Mouse (Mus musculus): ENCODE results near the gene Mvb12b. TPM values are rescaled to one million over a fixed set of nuclear protein-coding genes. Genes with fewer than 3 reads are reported as not detected.

The Mvb12b gene
- polyA plus RNA-seq, 1 experiment from 2014 or later, result 28.8 TPM

DNA sequence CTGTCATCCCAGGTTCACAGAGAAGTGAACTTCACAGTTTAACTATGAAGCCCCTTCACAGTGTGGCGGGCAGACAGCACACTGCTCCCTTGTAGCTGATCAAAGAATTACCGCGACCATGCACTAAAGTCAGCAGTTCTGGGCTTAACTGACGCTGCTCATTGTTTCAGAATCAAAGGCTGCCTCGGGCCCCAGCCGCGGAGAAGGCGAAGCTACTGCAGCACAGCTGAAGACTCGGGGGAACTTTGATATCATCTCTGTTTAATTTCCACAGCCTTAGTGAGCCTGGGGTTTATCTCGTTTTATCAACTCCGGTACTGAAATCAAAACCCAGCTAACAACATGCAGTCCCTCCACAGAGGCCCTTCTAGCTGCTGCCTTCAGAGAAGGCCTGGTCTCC is 9.3 kb downstream of the Mvb12b start:
- Histone ChIP-seq H3K4me3 (no peak overlapping the region), H3K36me3 (peaks cover 15% of the 10 kb centered on the region), H3K4me1 (replicated peaks) (peaks cover 91% of the 10 kb centered on the region), H3K27ac (peak overlapping the region; percentile 95), H3K9me3 (no peaks in the 10 kb centered on the region), H3K27me3 (ENCODE audit: insufficient read depth, poor library complexity, severe bottlenecking) (no peaks in the 10 kb centered on the region; the same call in 1 of the 2 replicates)
- WGBS, result 21% methylated on average over 11 of the region's 11 CpGs
- DNase-seq (ENCODE audit: low spot score), result peak; percentile 39

DNA sequence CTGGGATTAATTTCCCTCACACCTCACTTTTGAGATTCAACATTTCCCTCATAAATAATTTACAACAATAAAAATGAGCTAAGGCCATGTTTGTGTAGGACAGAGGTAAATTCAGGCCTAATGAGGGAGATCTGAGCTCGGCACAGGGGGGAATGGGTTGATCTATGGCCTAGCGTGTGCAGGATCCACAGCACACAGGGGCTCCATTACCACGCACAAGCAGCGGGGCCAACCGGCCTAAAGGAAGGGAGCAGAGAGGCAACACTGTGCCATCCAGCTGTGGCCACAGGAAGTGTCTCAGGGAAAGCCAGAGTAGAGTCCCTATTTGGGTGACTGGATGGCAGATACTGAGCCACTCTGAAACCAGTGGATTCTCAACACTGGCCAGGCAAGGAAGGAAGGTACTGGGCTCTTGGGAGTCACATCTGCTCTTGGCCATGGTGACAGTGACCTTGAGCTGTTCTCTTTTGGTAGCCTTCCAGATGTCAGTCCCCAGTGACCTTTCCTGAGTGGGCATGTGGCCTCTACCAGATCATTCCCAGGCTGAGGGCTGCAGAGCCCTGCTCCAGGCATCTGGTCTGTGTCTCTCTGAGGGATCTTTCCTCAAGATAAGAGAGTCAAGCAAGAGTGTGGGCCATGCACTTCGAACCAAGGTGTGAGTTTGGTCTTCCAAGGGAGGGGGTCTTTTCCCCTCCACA is 9.9 kb downstream of the Mvb12b start:
- H3K4me1 ChIP-seq (replicated peaks), result peaks cover 92% of the 10 kb centered on the region
- H3K9me3 ChIP-seq, result no peaks in the 10 kb centered on the region
- DNase-seq (ENCODE audit: low spot score), result no peak
- peaks cover 1% of the 10 kb centered on the region; the same call in 1 of the 2 replicates for H3K27me3 ChIP-seq (ENCODE audit: insufficient read depth, poor library complexity, severe bottlenecking)
- peak overlapping the region; percentile 95 for H3K27ac ChIP-seq
- no peak overlapping the region for H3K4me3 ChIP-seq
- peaks cover 21% of the 10 kb centered on the region for H3K36me3 ChIP-seq
- 81% methylated on average over 6 of the region's 6 CpGs for WGBS

GRCm38 (mm10) chr2:33876529-33877290 is 11.0 kb downstream of the Mvb12b start:
- 15% methylated on average over 25 of the region's 25 CpGs for WGBS
- DNase-seq (ENCODE audit: low spot score), result peak; percentile 91
- peaks cover 5% of the 10 kb centered on the region; the same call in 1 of the 2 replicates for H3K9me3 ChIP-seq
- H3K27me3 ChIP-seq (ENCODE audit: insufficient read depth, poor library complexity, severe bottlenecking), result peaks cover 6% of the 10 kb centered on the region; the same call in 1 of the 2 replicates
- peak overlapping the region; percentile 33 for H3K4me3 ChIP-seq
- peaks cover 32% of the 10 kb centered on the region for H3K36me3 ChIP-seq
- peak overlapping the region; percentile 95 for H3K27ac ChIP-seq
- H3K4me1 ChIP-seq (replicated peaks), result peaks cover 94% of the 10 kb centered on the region

DNA sequence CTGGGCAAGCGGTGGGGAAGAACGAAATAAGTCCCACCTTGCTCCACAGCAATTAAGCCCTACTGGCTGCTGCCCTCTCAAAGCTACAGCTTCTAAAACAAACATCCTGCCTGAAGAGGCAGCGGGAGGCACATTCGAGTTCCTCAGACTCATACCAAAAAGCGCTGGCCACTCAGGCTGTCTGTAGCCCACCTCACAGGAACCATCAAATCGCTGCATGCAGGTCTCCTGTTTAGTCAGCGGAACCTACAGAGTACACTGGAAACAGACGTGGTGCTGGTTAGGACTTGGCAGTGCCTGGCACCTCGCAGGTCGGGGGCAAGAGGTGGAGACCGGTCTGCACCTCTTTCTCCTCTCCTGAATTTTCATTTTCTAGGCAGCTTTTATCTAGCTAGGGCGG is 12.2 kb downstream of the Mvb12b start:
- WGBS, result 67% methylated on average over 12 of the region's 12 CpGs
- Histone ChIP-seq H3K9me3 (peaks cover 11% of the 10 kb centered on the region; the same call in 1 of the 2 replicates), H3K36me3 (peaks cover 39% of the 10 kb centered on the region), H3K4me3 (no peak overlapping the region), H3K4me1 (replicated peaks) (peaks cover 96% of the 10 kb centered on the region), H3K27me3 (ENCODE audit: insufficient read depth, poor library complexity, severe bottlenecking) (peaks cover 6% of the 10 kb centered on the region; the same call in 1 of the 2 replicates), H3K27ac (peak overlapping the region; percentile 95)
- no peak for DNase-seq (ENCODE audit: low spot score)

GRCm38 (mm10) chr2:33874856-33875576 is 12.7 kb downstream of the Mvb12b start:
- no peak for DNase-seq (ENCODE audit: low spot score)
- H3K4me1 ChIP-seq (replicated peaks), result peaks cover 96% of the 10 kb centered on the region

DNA sequence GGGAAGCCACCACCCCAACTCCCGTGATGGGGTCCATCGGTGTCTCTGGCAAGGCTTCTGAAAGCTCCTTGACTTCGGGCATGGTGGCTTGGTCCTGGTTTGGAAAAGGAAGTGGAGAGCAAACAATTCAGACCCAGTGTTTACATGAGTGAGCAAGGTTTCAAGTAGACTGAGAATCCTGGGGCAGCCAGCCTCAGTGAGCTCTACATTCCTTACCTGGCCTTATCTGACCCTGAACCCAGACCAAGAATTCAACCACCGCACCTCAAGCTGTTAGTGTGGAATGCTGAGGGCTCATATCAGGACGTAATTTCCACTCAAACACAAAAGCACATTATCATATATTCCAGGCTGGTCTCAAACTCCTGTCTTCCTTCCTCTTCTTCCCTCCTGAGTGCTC is 13.4 kb downstream of the Mvb12b start:
- Histone ChIP-seq H3K9me3 (peaks cover 11% of the 10 kb centered on the region; the same call in 1 of the 2 replicates), H3K4me1 (replicated peaks) (peaks cover 94% of the 10 kb centered on the region), H3K27ac (peak overlapping the region; percentile 95; the same call in 1 of the 2 replicates), H3K36me3 (peaks cover 44% of the 10 kb centered on the region), H3K27me3 (ENCODE audit: insufficient read depth, poor library complexity, severe bottlenecking) (peaks cover 6% of the 10 kb centered on the region; the same call in 1 of the 2 replicates), H3K4me3 (no peak overlapping the region)
- DNase-seq (ENCODE audit: low spot score), result no peak
- 85% methylated on average over 5 of the region's 5 CpGs for WGBS

More at GRCm38 (mm10) chr2:33874856-33875576, 12.7 kb downstream of the Mvb12b start:
- Histone ChIP-seq H3K4me3 (no peak overlapping the region), H3K27me3 (ENCODE audit: insufficient read depth, poor library complexity, severe bottlenecking) (peaks cover 6% of the 10 kb centered on the region; the same call in 1 of the 2 replicates), H3K9me3 (peaks cover 11% of the 10 kb centered on the region; the same call in 1 of the 2 replicates), H3K27ac (peak overlapping the region; percentile 95), H3K36me3 (peaks cover 39% of the 10 kb centered on the region)
- WGBS, result 57% methylated on average over 10 of the region's 10 CpGs

GRCm38 (mm10) chr2:33873501-33873900 is 14.2 kb downstream of the Mvb12b start:
- Histone ChIP-seq H3K4me1 (replicated peaks) (peaks cover 91% of the 10 kb centered on the region), H3K36me3 (peaks cover 44% of the 10 kb centered on the region), H3K9me3 (peaks cover 11% of the 10 kb centered on the region; the same call in 1 of the 2 replicates), H3K27ac (peak overlapping the region; percentile 70; the same call in 1 of the 2 replicates), H3K4me3 (no peak overlapping the region), H3K27me3 (ENCODE audit: insufficient read depth, poor library complexity, severe bottlenecking) (peaks cover 6% of the 10 kb centered on the region; the same call in 1 of the 2 replicates)
- no peak for DNase-seq (ENCODE audit: low spot score)
- 95% methylated on average over 8 of the region's 8 CpGs for WGBS

- H3K36me3 ChIP-seq, result peaks cover 44% of the 10 kb centered on the region
- WGBS, result 66% methylated on average over 8 of the region's 8 CpGs
- peak overlapping the region; percentile 70; the same call in 1 of the 2 replicates for H3K27ac ChIP-seq
- H3K4me3 ChIP-seq, result no peak overlapping the region
- peaks cover 89% of the 10 kb centered on the region for H3K4me1 ChIP-seq (replicated peaks)
- H3K27me3 ChIP-seq (ENCODE audit: insufficient read depth, poor library complexity, severe bottlenecking), result peaks cover 6% of the 10 kb centered on the region; the same call in 1 of the 2 replicates
- H3K9me3 ChIP-seq, result peaks cover 11% of the 10 kb centered on the region; the same call in 1 of the 2 replicates
- DNase-seq (ENCODE audit: low spot score), result peak; percentile 23
Observed at GRCm38 (mm10) chr2:33872841-33873271, 14.9 kb downstream of the Mvb12b start.

DNA sequence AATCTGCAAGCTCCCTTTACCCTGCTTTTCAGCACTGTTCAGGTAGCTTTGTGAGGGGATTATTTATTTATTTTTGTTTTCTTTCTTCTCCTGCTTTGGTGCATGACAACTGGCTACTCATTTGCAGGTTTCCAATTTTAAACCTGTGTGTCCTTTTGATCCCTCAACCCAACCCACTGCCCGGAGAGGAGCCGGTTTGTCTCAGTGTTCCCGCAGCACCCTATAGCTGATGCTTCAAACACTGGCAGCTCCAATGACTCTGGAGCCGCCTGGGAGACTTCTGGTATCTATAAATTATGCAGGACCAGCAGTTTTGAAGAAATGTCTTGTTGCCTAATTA is 16.6 kb downstream of the Mvb12b start:
- peaks cover 44% of the 10 kb centered on the region for H3K36me3 ChIP-seq
- H3K4me3 ChIP-seq, result no peak overlapping the region
- peaks cover 72% of the 10 kb centered on the region for H3K4me1 ChIP-seq (replicated peaks)
- H3K27ac ChIP-seq, result peak overlapping the region; percentile 19; the same call in 1 of the 2 replicates
- no peak for DNase-seq (ENCODE audit: low spot score)
- H3K27me3 ChIP-seq (ENCODE audit: insufficient read depth, poor library complexity, severe bottlenecking), result peaks cover 6% of the 10 kb centered on the region; the same call in 1 of the 2 replicates
- WGBS, result 90% methylated on average over 4 of the region's 4 CpGs
- peaks cover 11% of the 10 kb centered on the region; the same call in 1 of the 2 replicates for H3K9me3 ChIP-seq

DNA sequence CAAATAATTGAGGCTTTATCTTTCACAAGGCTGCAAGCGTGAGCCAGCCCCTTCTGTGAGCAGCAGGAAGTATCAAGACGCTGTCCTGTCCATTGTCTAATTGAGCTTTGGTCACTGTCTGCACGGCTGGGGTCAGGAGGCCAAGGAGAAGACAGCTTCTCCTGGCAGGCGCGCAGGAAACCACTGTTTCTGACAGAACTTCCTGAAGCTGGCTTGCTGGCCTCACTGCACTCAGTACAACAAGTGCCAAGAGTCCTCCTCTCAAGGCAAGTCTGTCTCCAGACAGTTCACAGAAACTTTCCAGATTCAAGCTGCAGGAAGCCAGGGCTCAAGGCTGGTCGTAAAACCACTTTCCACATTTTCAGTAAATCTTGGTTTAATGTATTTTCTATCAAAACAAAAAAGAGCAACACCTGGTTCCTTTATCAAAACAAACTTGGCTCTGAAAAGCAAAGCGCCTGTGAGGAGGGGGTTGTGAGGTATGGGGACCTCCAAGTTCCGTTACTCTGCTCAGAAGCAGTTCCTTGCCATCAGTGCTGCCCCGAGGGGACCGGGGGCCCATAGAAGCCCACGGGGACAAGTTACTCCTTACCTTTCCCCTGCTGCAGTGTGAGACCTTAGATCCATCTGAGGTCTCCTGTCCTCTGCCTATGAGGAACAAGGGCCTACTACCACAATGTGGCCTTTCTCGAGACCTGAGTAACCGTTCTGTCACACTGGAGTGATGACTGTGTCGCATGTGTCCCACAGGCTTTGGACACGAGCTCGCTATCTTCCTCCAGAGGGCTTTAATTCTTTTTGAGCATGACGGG is 17.2 kb downstream of the Mvb12b start:
- WGBS, result 55% methylated on average over 17 of the region's 17 CpGs
- Histone ChIP-seq H3K4me1 (replicated peaks) (peaks cover 66% of the 10 kb centered on the region), H3K9me3 (peaks cover 11% of the 10 kb centered on the region; the same call in 1 of the 2 replicates), H3K4me3 (no peak overlapping the region), H3K36me3 (peaks cover 44% of the 10 kb centered on the region), H3K27ac (peak overlapping the region; percentile 19; the same call in 1 of the 2 replicates), H3K27me3 (ENCODE audit: insufficient read depth, poor library complexity, severe bottlenecking) (peaks cover 6% of the 10 kb centered on the region; the same call in 1 of the 2 replicates)
- no peak for DNase-seq (ENCODE audit: low spot score)

GRCm38 (mm10) chr2:33869689-33870343 is 17.9 kb downstream of the Mvb12b start:
- no peak overlapping the region for H3K4me3 ChIP-seq
- peaks cover 59% of the 10 kb centered on the region for H3K4me1 ChIP-seq (replicated peaks)
- peaks cover 44% of the 10 kb centered on the region for H3K36me3 ChIP-seq
- WGBS, result 74% methylated on average over 10 of the region's 10 CpGs
- peaks cover 11% of the 10 kb centered on the region; the same call in 1 of the 2 replicates for H3K9me3 ChIP-seq
- peaks cover 6% of the 10 kb centered on the region; the same call in 1 of the 2 replicates for H3K27me3 ChIP-seq (ENCODE audit: insufficient read depth, poor library complexity, severe bottlenecking)
- H3K27ac ChIP-seq, result peak overlapping the region; percentile 47
- DNase-seq (ENCODE audit: low spot score), result no peak
